Mouse (Mus musculus): ENCODE results near the gene Zfp174.

GRCm38 (mm10) chr16:3896553-3896952 lies 49.5 kb downstream of the Zfp174 start:
- TF ChIP-seq CTCF (IDR thresholded peaks at IDR 0.05), result no peak
- no peak for TF ChIP-seq EP300 (IDR thresholded peaks at IDR 0.05)
